Mouse (Mus musculus) heart, embryonic 12.5 days (tissue): Measurements from ENCODE around the gene Gm32742. TPM values are rescaled to one million over a fixed set of nuclear protein-coding genes. Genes with fewer than 3 reads are reported as not detected.
"Not testable (repeated sequence)": the region's sequence is repeated elsewhere in the genome, so short reads cannot be mapped to it uniquely, and the experiment has no call there.

ENCODE experiments used
- ATAC-seq: fragments of 200-750 bp; cut with Nextera tagmentation; 2 replicates; pipeline ENCODE4 v1.8.0; 2017; ENCODE audit warnings: moderate TSS enrichment, moderate library complexity; ENCODE audit not compliant: insufficient number of reproducible peaks, low FRiP score
- H3K27ac ChIP-seq: fragments of 300-500 bp; sonication (generic); 2 replicates; pipeline ENCODE4 v1.5.1; 2016; ENCODE audit warnings: mild to moderate bottlenecking, moderate library complexity; ENCODE audit not compliant: poor library complexity, severe bottlenecking
- H3K27me3 ChIP-seq: fragments of 300-500 bp; sonication (generic); replicated peaks from 2 replicates; pipeline ENCODE4 v1.6.1; 2016; ENCODE audit warnings: mild to moderate bottlenecking, moderate library complexity
- H3K36me3 ChIP-seq: fragments of 300-500 bp; sonication (generic); 2 replicates; pipeline ENCODE4 v1.6.1; 2016; ENCODE audit warnings: mild to moderate bottlenecking, moderate library complexity
- H3K4me1 ChIP-seq: fragments of 300-500 bp; sonication (generic); replicated peaks from 2 replicates; pipeline ENCODE4 v1.6.1; 2016; ENCODE audit warnings: mild to moderate bottlenecking
- H3K4me2 ChIP-seq: fragments of 300-500 bp; sonication (generic); 2 replicates; pipeline ENCODE4 v1.6.1; 2016; ENCODE audit warnings: mild to moderate bottlenecking, moderate library complexity
- H3K4me3 ChIP-seq: fragments of 300-500 bp; sonication (generic); 2 replicates; pipeline ENCODE4 v1.5.1; 2016; ENCODE audit warnings: mild to moderate bottlenecking
- H3K9ac ChIP-seq: fragments of 300-500 bp; sonication (generic); 2 replicates; pipeline ENCODE4 v1.6.1; 2016; ENCODE audit warnings: mild to moderate bottlenecking, moderate library complexity
- H3K9me3 ChIP-seq: fragments of 300-500 bp; sonication (generic); replicated peaks from 2 replicates; pipeline ENCODE4 v1.6.1; 2016; ENCODE audit warnings: mild to moderate bottlenecking, moderate library complexity
- WGBS: fragments of 180-500 bp; shearing (Covaris S2); methylation state at CpG from one replicate; pipeline ENCODE4 v1.1.7; 2016; 5-methylcytosine and 5-hydroxymethylcytosine counted together
- polyA plus RNA-seq: library from polyadenylated mRNA; unstranded; fragments of >200 nt; fragmentation: Nextera tagmentation; extraction: Ambion mirVana; gene quantifications from 2 replicates; pipeline ENCODE4 v1.2.1, GENCODE M21; 2016

Gene Gm32742
- polyA plus RNA-seq, 1 experiment from 2014 or later, result not detected

GRCm38 (mm10) chr9:51147294-51147693, 18.0 kb downstream of the Gm32742 start:
- H3K36me3 ChIP-seq, result no peaks in the 10 kb centered on the region
- H3K4me2 ChIP-seq, result no peak overlapping the region
- H3K9ac ChIP-seq, result no peak overlapping the region
- peaks cover 13% of the 10 kb centered on the region for H3K27me3 ChIP-seq
- no peaks in the 10 kb centered on the region for H3K9me3 ChIP-seq
- H3K27ac ChIP-seq, result no peak overlapping the region
- no peak overlapping the region for H3K4me3 ChIP-seq
- WGBS, result 79% methylated on average over 5 of the region's 5 CpGs
- 0 out of 2 replicates have a peak, but pooled peaks cover 7% of the 10 kb centered on the region for H3K4me1 ChIP-seq
- ATAC-seq, result no peak

DNA sequence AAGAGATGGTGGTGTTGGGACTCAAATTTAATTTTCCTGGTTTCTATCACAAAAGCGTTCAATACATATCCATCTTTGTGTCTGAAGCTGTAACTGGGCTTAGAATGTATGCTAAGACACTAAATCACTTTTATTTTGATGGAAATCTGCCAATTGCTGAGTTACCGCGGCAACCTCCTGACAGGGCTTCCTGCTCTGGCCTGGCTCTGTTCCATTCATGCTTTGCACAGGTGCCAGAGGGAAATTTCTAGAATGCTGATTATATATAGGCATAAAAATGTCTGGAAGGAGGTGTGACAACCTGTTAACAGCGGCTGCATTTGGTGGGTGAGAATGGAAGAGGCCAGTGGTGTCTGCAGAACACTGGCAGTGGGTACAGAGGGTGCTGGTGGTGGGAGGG, 18.8 kb downstream of the Gm32742 start:
- 70% methylated on average over 4 of the region's 4 CpGs for WGBS
- no peak for ATAC-seq
- Histone ChIP-seq H3K27ac (no peak overlapping the region), H3K36me3 (no peaks in the 10 kb centered on the region), H3K4me1 (0 out of 2 replicates have a peak, but pooled peaks cover 3% of the 10 kb centered on the region), H3K4me3 (no peak overlapping the region), H3K27me3 (peaks cover 11% of the 10 kb centered on the region), H3K9me3 (no peaks in the 10 kb centered on the region), H3K9ac (no peak overlapping the region), H3K4me2 (no peak overlapping the region)

DNA sequence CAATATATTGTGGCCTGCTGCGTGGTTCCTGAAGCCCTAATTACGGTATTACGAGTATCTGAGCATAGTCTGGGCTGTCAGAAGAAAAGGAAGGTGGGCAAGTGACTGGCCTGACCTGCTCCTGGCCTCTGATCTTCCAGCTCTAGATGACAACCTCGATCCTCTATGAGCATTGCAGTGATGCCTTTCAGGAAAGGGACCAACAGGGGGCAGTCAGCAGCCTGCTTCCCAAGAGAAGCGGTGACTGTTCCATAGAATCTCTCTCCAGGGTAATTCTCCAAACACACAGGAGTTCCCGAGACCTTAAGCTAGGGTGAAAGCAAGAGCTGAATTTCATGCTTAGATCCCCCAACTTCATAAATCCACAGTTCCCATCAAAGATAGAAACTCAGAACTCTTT, 21.1 kb downstream of the Gm32742 start:
- Histone ChIP-seq H3K4me1 (0 out of 2 replicates have a peak, but pooled peaks cover 3% of the 10 kb centered on the region), H3K9ac (no peak overlapping the region), H3K4me2 (no peak overlapping the region), H3K36me3 (no peaks in the 10 kb centered on the region), H3K4me3 (no peak overlapping the region), H3K27ac (no peak overlapping the region), H3K9me3 (no peaks in the 10 kb centered on the region), H3K27me3 (peaks cover 8% of the 10 kb centered on the region; the same call in 1 of the 2 replicates)
- 62% methylated on average over 6 of the region's 6 CpGs for WGBS
- no peak for ATAC-seq

GRCm38 (mm10) chr9:51143437-51143836, 21.9 kb downstream of the Gm32742 start:
- no peak overlapping the region for H3K27ac ChIP-seq
- WGBS, result 59% methylated on average over 1 of the region's 1 CpGs
- no peak for ATAC-seq
- no peak overlapping the region for H3K4me2 ChIP-seq
- H3K4me1 ChIP-seq, result 0 out of 2 replicates have a peak, but pooled peaks cover 3% of the 10 kb centered on the region
- no peak overlapping the region for H3K4me3 ChIP-seq
- H3K27me3 ChIP-seq, result peaks cover 8% of the 10 kb centered on the region; the same call in 1 of the 2 replicates
- H3K36me3 ChIP-seq, result no peaks in the 10 kb centered on the region
- no peak overlapping the region for H3K9ac ChIP-seq
- no peaks in the 10 kb centered on the region for H3K9me3 ChIP-seq

DNA sequence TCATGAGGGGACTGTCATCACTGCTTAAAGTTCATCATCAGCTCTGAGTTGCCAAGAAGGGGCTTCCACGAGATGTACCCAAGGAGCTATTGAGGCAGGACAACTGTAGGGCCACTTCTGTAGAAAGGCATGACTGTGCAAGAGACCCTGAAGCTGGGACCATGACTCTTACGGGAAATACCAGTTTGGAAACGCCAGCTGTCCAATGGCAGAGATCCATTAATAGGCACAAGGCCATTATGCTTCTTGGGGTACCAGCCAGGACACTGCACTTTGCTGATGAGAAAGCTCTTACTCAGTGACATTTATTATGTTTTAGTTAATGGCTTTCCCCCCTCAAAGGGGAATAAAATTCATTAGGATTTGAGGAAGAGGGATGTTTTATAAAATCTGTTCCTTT, 24.6 kb downstream of the Gm32742 start:
- Histone ChIP-seq H3K36me3 (no peaks in the 10 kb centered on the region), H3K4me2 (no peak overlapping the region), H3K27ac (no peak overlapping the region), H3K4me3 (no peak overlapping the region), H3K9ac (no peak overlapping the region), H3K9me3 (no peaks in the 10 kb centered on the region), H3K4me1 (no peaks in the 10 kb centered on the region), H3K27me3 (peaks cover 8% of the 10 kb centered on the region; the same call in 1 of the 2 replicates)
- no peak for ATAC-seq
- 77% methylated on average over 3 of the region's 3 CpGs for WGBS

- H3K4me2 ChIP-seq, H3K9me3 ChIP-seq, H3K27ac ChIP-seq, H3K9ac ChIP-seq, H3K4me3 ChIP-seq, H3K4me1 ChIP-seq, ATAC-seq, H3K36me3 ChIP-seq, H3K27me3 ChIP-seq: not testable (repeated sequence)
- WGBS, result 59% methylated on average over 1 of the region's 1 CpGs
These were observed 25.9 kb downstream of the Gm32742 start for GRCm38 (mm10) chr9:51139401-51139800.

GRCm38 (mm10) chr9:51138301-51138700, 27.0 kb downstream of the Gm32742 start:
- WGBS, result 87% methylated on average over 1 of the region's 1 CpGs
- Histone ChIP-seq H3K4me1 (no peaks in the 10 kb centered on the region), H3K4me2 (no peak overlapping the region), H3K36me3 (no peaks in the 10 kb centered on the region), H3K27me3 (peaks cover 7% of the 10 kb centered on the region; the same call in 1 of the 2 replicates), H3K27ac (no peak overlapping the region), H3K4me3 (no peak overlapping the region), H3K9me3 (no peaks in the 10 kb centered on the region), H3K9ac (no peak overlapping the region)
- ATAC-seq, result no peak

GRCm38 (mm10) chr9:51137836-51138235, 27.5 kb downstream of the Gm32742 start:
- Histone ChIP-seq H3K36me3 (no peaks in the 10 kb centered on the region), H3K4me2 (no peak overlapping the region), H3K9me3 (no peaks in the 10 kb centered on the region), H3K9ac (no peak overlapping the region), H3K27me3 (0 out of 2 replicates have a peak, but pooled peaks cover 3% of the 10 kb centered on the region), H3K27ac (no peak overlapping the region), H3K4me3 (no peak overlapping the region), H3K4me1 (no peaks in the 10 kb centered on the region)
- WGBS, result 71% methylated on average over 1 of the region's 1 CpGs
- no peak for ATAC-seq

DNA sequence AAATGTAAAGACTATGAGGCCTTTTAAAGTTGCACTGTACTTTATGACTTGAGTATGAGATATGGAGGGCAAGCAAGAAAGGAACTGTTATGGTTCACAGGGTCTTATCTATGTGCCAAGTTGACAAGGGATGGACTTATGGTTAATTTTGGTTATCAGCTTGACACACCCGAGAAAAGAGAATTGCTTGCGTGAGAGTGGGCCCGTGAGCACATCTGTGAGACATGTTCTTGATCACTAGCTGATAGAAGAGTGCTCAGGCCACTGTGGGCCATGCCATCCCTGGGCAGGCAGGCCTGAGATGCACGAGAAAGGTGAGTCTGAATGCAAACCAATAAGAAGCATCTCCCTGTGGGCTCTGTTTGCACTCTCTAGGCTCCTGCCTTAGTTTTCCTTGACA, 27.9 kb downstream of the Gm32742 start:
- no peaks in the 10 kb centered on the region for H3K9me3 ChIP-seq
- 0 out of 2 replicates have a peak, but pooled peaks cover 3% of the 10 kb centered on the region for H3K27me3 ChIP-seq
- ATAC-seq, result no peak
- H3K9ac ChIP-seq, result no peak overlapping the region
- H3K4me3 ChIP-seq, result no peak overlapping the region
- WGBS, result 71% methylated on average over 4 of the region's 4 CpGs
- no peaks in the 10 kb centered on the region for H3K36me3 ChIP-seq
- no peak overlapping the region for H3K4me2 ChIP-seq
- no peaks in the 10 kb centered on the region for H3K4me1 ChIP-seq
- H3K27ac ChIP-seq, result no peak overlapping the region

- no peak overlapping the region for H3K4me3 ChIP-seq
- ATAC-seq, result no peak
- no peak overlapping the region for H3K9ac ChIP-seq
- no peaks in the 10 kb centered on the region for H3K9me3 ChIP-seq
- no peak overlapping the region for H3K4me2 ChIP-seq
- H3K27me3 ChIP-seq, result 0 out of 2 replicates have a peak, but pooled peaks cover 3% of the 10 kb centered on the region
- 66% methylated on average over 3 of the region's 3 CpGs for WGBS
- H3K4me1 ChIP-seq, result no peaks in the 10 kb centered on the region
- no peak overlapping the region for H3K27ac ChIP-seq
- no peaks in the 10 kb centered on the region for H3K36me3 ChIP-seq
These were observed 28.3 kb downstream of the Gm32742 start for GRCm38 (mm10) chr9:51136985-51137384.

DNA sequence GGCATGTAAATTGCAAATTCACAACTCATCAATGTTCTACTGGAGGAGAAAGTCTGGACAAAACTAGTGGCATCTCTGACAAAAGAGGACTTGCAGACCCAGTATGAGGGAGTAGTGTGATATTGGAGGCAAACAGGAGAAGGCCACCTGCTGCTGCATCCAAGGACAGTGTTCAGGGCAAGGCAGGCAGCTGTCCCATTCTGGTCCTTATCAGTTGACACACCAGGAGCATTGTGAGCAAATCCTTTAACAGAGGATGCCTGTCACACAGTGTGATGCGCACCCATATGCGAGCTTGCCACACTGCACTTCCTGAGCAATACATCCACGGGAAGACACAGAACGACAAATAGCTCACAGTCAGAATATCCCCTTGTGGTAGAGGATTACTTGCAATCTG, 50.5 kb downstream of the Gm32742 start:
- no peak overlapping the region for H3K4me2 ChIP-seq
- 55% methylated on average over 4 of the region's 4 CpGs for WGBS
- no peaks in the 10 kb centered on the region for H3K36me3 ChIP-seq
- H3K4me1 ChIP-seq, result no peaks in the 10 kb centered on the region
- no peak overlapping the region for H3K9ac ChIP-seq
- 0 out of 2 replicates have a peak, but pooled peaks cover 3% of the 10 kb centered on the region for H3K27me3 ChIP-seq
- H3K4me3 ChIP-seq, result no peak overlapping the region
- H3K9me3 ChIP-seq, result no peaks in the 10 kb centered on the region
- ATAC-seq, result no peak
- no peak overlapping the region for H3K27ac ChIP-seq

GRCm38 (mm10) chr9:51105751-51106150, 59.6 kb downstream of the Gm32742 start:
- Histone ChIP-seq H3K9ac (no peak overlapping the region), H3K4me1 (no peaks in the 10 kb centered on the region), H3K27me3 (peaks cover under 1% of the 10 kb centered on the region; the same call in 1 of the 2 replicates), H3K9me3 (no peaks in the 10 kb centered on the region), H3K4me2 (no peak overlapping the region), H3K36me3 (no peaks in the 10 kb centered on the region), H3K27ac (no peak overlapping the region), H3K4me3 (no peak overlapping the region)
- 68% methylated on average over 2 of the region's 2 CpGs for WGBS
- no peak for ATAC-seq
